Mouse (Mus musculus) left cerebral cortex, adult 8-10 months (tissue): ENCODE measurements around the gene Fermt3. TPM values are rescaled to one million over a fixed set of nuclear protein-coding genes. Genes with fewer than 3 reads are reported as not detected.

ENCODE experiments used
- total RNA-seq, 4 experiments: library from RNA; stranded (reverse); gene quantifications; 2 replicates each; pipeline ENCODE4 v1.2.4; 2022

The Fermt3 gene
- total RNA-seq, 4 experiments from 2014 or later: 4.1 to 11.5 (median 7.1) TPM

Other genes starting within 250 kb of the Fermt3 start
- 10 to 100 TPM; 41.9 to 59.0 (median 49.0) TPM for gene Rps6ka4, start 178.8 kb downstream of the Fermt3 start, total RNA-seq
- gene Ccdc88b, start 161.3 kb downstream of the Fermt3 start, total RNA-seq: 1 to 10 TPM; 4.6 to 6.3 (median 5.8) TPM
- gene Trmt112, start 109.8 kb downstream of the Fermt3 start, total RNA-seq: 10 to 100 TPM; 35.0 to 55.2 (median 44.9) TPM
- gene Prdx5, start 109.4 kb downstream of the Fermt3 start, total RNA-seq: 100 to 1,000 TPM; 294 to 374 (median 338) TPM
- gene Esrra, start 97.7 kb downstream of the Fermt3 start, total RNA-seq: 10 to 100 TPM; 60.5 to 66.0 (median 63.4) TPM
- gene Catsperz, start 94.1 kb downstream of the Fermt3 start, total RNA-seq: 10 to 100 TPM; 15.5 to 18.5 (median 16.6) TPM
- 10 to 100 TPM; 25.0 to 31.5 (median 25.7) TPM for gene Kcnk4, start 85.0 kb downstream of the Fermt3 start, total RNA-seq
- gene Bad, start 77.6 kb downstream of the Fermt3 start, total RNA-seq: 10 to 100 TPM; 34.6 to 44.9 (median 37.6) TPM
- gene Gpr137, start 77.0 kb downstream of the Fermt3 start, total RNA-seq: 100 to 1,000 TPM; 101 to 106 (median 104) TPM
- 10 to 100 TPM; 56.6 to 72.1 (median 59.0) TPM for gene Ppp1r14b, start 44.5 kb downstream of the Fermt3 start, total RNA-seq
- gene Plcb3, start 43.0 kb downstream of the Fermt3 start, total RNA-seq: 10 to 100 TPM; 13.8 to 18.2 (median 14.5) TPM
- 100 to 1,000 TPM in 2 of 4 experiments, 10 to 100 TPM in 2; 79.1 to 129 (median 98.4) TPM for gene Fkbp2, start 39.0 kb downstream of the Fermt3 start, total RNA-seq
- 100 to 1,000 TPM in 3 of 4 experiments, 10 to 100 TPM in 1; 98.9 to 107 (median 104) TPM for gene Vegfb, start 31.8 kb downstream of the Fermt3 start, total RNA-seq
- gene Dnajc4, start 26.9 kb downstream of the Fermt3 start, total RNA-seq: 10 to 100 TPM; 27.0 to 32.6 (median 29.7) TPM
- 10 to 100 TPM; 13.8 to 17.0 (median 16.2) TPM for gene Nudt22, start 23.4 kb downstream of the Fermt3 start, total RNA-seq
- gene Trpt1, start 23.3 kb downstream of the Fermt3 start, total RNA-seq: 10 to 100 TPM; 20.2 to 25.3 (median 21.3) TPM
- gene Stip1, start 20.5 kb upstream of the Fermt3 start, total RNA-seq: 100 to 1,000 TPM; 160 to 199 (median 183) TPM
- gene Macrod1, start 37.3 kb upstream of the Fermt3 start, total RNA-seq: 10 to 100 TPM; 16.7 to 19.7 (median 18.0) TPM
- 10 to 100 TPM; 35.6 to 42.2 (median 39.1) TPM for gene Flrt1, start 86.3 kb upstream of the Fermt3 start, total RNA-seq
- 100 to 1,000 TPM; 267 to 296 (median 278) TPM for gene Otub1, start 186.8 kb upstream of the Fermt3 start, total RNA-seq
- gene Cox8a, start 198.1 kb upstream of the Fermt3 start, total RNA-seq: 1,000 to 10,000 TPM; 1,021 to 1,102 (median 1,060) TPM
- 10 to 100 TPM; 30.6 to 39.2 (median 32.3) TPM for gene Naa40, start 221.7 kb upstream of the Fermt3 start, total RNA-seq
- gene Rcor2, start 247.9 kb upstream of the Fermt3 start, total RNA-seq: 10 to 100 TPM; 15.5 to 17.6 (median 15.6) TPM